Mouse (Mus musculus) kidney, adult 2 months (tissue): Measurements from ENCODE around the gene Ccm2l.

Source experiments
- CTCF ChIP-seq: fragments of 200-500 bp; conservative IDR thresholded peaks from 2 replicates; pipeline ENCODE4 v1.5.1; 2011; ENCODE audit warnings: low read depth, mild to moderate bottlenecking, control low read depth, low read length, moderate library complexity, mixed read lengths; ENCODE audit not compliant: insufficient read depth, insufficient read length
- POLR2A ChIP-seq: fragments of 200-500 bp; IDR thresholded peaks from one replicate; pipeline ENCODE4 v1.6.1; 2011; ENCODE audit warnings: low read depth, low read length, control low read depth

DNA sequence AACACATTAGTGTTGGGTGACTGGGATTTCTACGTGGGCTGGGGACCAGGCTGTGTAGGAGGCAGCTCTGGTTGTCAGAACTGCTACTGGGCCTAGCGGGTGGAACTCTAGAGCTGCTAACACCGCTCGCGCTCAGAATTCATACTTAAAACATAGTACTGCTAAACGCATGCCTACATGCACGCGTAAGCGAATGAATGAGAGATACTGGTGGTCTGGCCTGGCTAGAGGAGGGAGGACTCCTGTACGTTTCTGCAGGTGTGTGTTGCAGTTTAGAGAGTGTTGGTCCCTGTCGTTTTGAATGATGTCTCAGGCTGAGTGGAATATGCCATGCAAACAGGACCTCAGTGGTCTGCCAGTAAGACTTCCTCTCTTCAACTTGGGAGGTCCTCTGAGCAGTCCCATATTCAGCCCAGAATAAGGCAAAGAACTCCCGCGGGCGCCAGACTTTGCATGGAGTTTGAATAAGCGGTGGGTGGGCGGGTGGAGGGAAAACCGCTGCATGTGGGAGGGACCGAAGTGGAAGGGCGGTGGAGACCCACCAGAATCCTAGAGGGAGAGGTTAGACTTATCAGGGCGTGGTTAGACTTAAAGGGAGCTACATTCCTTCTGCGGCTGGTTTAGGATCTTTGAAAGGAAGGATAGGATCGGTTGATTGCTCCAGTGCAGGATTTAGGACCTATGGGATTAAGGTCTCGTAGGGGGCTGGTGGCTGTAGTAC lies 41.5 kb downstream of the Ccm2l start:
- TF ChIP-seq POLR2A (no peak), CTCF (no peak)
